Mouse (Mus musculus): ENCODE results near the gene Itgae. TPM values are rescaled to one million over a fixed set of nuclear protein-coding genes. Genes with fewer than 3 reads are reported as not detected.

The Itgae gene
- 1 to 10 TPM in 1 of 2 experiments, under 1 TPM in 1; 0.33 to 1.1 TPM for total RNA-seq (2021)
- long read RNA-seq, experiment 1, partial matches to known transcripts: 0 of 1 reads
- long read RNA-seq, experiment 1, other reads (novel, unspliced or antisense): 1 of 1 reads
- long read RNA-seq, experiment 2, partial matches to known transcripts: 2 of 4 reads
- long read RNA-seq, experiment 2, other reads (novel, unspliced or antisense): 2 of 4 reads

- DNase-seq (ENCODE audit: low spot score in 2 of 2): no peak
Measured at GRCm38 (mm10) chr11:73090283-73090682, at the start of gene Itgae. TSS of gene Itgae (plus strand) at chr11:73090583.

DNA sequence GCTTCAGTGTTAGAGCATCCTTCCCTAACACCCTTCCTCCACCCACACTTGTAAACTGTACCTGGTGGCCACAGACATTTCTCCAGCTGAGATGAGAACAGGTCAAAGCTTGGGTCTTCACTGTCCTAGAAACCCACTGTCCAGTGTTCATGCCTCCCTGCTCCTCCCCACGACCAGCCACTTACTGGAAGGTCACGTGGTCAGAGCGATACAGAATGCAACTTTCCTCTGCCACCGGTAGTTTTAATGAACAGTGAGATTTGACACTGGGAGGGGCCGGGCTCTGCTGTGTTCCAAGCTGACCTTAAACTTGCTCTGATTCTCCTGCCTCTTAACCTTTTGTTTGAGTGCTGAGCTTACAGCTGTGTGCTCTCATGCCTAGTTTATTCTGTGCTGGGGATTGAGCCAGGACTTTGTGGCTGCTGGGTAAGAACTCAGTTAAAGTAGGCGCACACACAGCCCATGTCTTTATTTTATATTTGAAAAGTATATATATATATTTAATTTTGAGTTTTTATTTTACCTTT is 46.1 kb upstream of the Itgae start:
- no peak for DNase-seq (ENCODE audit: low spot score in 2 of 2)

DNA sequence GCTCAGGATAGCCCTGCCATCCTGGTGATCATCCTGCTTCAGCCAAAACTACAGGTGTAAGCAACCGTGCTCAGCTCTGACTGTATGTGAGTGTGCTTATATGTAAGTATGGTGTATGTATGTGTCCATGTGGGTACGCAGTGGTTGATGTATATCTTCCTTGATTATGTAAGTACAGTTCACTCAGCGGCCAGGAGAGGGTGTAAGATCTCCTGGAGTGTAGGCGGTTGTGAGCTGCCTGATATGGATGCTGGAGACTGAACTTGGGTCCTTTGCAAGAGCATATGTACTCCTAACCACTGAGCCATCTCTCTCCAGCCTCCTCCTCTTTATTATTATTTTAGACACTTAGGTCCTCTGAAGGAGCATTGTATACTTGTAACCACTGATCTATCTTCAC is 45.6 kb upstream of the Itgae start:
- no peak for DNase-seq (ENCODE audit: low spot score in 2 of 2)

DNA sequence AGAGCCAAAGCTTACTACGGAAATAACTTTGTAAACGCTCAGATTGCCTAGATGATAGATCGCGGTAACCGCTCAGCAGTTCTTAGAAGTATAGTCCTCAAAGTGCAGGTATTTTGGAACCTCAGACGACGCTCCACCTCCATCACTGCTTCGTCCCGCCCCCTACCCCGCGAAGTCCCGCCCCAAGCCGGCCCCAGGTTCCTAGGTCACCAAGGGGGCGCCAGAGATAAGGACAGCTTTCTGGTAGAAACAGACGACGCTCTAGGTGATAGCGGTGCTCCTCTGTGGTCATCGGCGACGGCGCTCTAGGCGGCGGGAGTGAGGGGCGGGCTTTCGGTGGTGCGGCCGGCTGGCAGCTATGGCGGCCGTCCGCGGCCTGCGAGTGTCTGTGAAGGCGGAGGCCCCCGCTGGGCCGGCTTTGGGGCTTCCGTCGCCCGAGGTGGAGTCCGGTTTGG is 42.8 kb upstream of the Itgae start, which contains the start of gene Ncbp3:
Gene Ncbp3, plus strand, starts transcription at position 242 of the 455 bp plus-strand sequence.
- peak; percentile 90 to 95 for DNase-seq (ENCODE audit: low spot score in 2 of 2)

DNA sequence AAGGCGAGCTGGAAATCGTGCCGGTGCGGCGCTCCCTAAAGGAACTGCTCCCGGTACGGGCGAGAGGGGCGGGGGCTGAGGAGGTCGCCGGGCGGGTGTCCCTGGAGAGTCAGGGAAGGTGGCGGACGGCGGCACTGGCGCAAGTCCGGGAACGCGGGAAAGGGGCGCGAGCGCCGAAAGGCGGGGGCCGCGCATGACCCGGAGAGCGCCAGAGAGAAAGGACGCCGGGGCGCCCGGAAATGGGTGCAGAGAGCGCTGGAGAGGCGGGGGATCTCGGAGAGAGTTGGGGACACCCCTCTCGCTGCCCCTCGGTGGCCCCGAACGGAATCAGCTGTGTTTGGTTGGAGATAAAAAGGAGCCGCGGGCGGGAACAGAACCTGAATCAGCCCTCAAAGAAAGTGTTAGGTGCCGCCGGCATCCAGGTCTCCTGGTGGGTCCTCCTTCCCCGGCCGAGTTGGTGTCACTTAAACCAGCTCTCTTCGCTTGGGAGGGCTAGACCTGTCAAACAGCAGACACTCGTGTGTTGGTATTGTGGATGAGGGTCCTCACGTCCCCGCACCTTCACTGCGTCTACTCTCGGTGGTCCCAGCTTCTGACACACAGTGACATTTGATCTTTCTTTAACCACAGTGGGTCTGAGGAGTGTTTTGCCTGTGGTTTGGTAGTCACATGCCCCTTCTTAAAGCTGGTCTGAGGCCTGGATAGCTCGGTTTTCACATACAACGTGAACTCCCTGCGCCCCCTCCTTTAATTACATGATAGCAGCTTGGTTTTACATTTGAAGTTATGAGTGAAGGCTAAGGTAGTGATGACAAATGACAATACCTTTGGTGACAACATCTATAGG is 42.1 kb upstream of the Itgae start:
- DNase-seq (ENCODE audit: low spot score in 2 of 2): no peak

DNA sequence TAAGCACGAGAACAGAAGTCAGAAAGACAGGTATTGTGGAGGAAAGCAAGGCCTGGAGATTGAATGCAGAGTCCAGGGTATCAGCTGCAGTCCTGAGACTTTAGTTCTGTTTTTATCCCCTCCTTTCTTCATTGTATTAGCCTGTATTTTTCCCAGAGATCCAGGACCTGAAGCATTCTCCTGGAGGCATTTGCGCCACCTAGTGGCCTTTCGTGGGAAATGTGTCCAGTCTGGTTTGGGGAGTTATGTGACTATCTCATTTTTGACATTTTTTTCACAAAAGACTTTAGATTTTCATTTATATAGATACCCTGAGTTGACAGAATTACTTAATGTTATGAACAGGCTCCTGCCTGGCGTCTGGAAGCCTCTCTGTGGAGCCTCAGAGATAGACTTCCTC is 41.0 kb upstream of the Itgae start:
- peak; percentile 74 to 80 for DNase-seq (ENCODE audit: low spot score in 2 of 2)

DNA sequence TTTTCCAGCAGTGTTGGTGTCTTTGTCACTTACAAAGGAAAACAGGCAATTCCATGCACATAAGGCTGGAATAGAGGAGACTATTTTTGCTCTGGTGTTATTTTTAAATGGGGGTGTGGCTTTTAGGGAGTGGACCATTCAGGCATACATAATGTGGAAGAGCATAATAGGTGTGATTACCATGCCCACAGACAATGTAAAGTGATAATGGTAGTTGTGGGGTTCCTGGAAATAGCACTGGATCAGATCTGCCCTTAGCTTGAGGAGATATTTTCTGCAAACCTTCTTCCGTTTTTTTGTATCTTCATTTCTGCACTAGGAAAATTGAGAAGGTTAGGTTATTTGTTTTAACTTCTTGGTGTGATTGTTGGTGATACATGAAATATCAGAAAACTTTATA is 37.6 kb upstream of the Itgae start:
- DNase-seq (ENCODE audit: low spot score in 2 of 2): no peak

DNA sequence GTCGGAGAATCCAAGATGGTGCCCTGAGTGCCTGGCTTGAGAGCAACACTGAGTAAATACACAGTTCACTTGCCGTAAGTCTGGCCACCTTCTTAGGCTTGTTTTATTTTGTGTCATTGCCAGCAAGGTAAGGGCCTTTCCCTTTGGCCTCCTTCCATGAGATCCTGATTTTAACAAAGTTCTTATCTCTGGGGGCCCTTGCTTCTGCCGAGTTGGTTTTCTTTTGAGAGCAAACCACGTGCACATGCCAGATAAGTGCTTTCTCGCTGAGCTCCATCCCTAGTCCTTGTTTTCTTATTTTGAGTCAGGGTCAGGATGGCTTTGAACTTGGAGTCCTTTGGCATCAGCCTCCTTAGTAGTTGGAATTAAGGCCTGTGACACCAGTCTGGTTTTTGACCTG is 32.7 kb upstream of the Itgae start:
- DNase-seq (ENCODE audit: low spot score in 2 of 2): no peak

DNA sequence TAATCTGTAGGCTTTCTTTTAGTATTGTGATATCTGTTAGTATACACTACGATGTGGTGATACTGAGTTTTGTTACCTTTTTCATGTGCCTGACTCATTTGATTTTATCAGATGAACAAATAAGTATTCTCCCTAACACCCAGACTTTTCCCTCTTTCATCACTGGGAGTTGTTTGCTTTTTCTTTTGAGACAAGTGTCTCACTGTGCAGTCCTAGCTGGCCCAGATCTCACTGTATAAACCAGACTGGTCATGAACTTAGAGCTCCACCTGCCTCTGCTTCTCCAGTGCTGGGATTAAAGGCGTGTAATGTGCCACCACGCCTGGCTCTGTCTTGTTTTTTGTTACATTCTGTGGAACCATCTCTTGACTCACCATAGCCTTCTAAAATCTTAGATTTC is 30.8 kb upstream of the Itgae start:
- no peak for DNase-seq (ENCODE audit: low spot score in 2 of 2)

DNA sequence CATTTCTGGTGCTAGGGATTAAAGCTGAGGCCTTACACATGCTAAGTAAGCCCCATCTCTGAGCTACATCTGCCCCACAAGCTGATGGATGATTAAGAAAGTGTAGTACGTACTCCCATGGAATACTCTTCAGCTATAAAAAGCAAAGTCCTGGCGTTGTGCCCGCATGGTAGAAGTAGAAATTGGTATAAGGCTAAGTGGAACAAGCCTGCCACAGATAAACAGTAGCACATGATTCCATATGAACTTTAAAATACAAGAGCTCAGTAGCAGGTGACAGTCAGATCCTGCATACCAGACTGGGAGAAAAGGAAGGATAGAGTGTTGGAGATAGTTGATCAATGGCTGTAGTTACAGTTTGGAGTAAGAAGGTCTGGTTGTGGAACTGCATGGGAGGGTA is 29.0 kb upstream of the Itgae start:
- DNase-seq (ENCODE audit: low spot score in 2 of 2): no peak

- peak in 1 of 2 experiments; percentile 31 for DNase-seq (ENCODE audit: low spot score in 2 of 2)
Measured at GRCm38 (mm10) chr11:73071839-73072238, 18.5 kb upstream of the Itgae start.

DNA sequence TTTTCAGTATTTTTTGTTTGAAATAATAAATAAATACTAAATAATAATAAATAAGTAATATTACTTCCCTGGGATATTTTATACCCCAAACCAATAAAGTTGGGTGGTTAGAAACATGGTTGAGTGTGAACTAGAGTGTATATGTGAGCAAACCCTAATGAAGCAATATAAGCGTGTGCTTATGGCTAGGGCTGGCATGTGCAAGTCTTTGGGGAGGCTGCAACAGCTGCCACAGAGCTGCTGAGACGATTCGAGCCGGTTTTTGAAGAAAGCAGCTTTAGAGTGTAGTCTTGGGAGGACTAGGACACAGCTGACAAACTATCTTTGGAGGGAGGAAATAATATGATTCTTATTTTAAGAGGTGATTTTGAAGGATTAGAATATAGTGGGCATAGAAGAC is 14.1 kb upstream of the Itgae start:
- no peak for DNase-seq (ENCODE audit: low spot score in 2 of 2)

GRCm38 (mm10) chr11:73076733-73077132 is 13.7 kb upstream of the Itgae start:
- no peak for DNase-seq (ENCODE audit: low spot score in 2 of 2)

GRCm38 (mm10) chr11:73077211-73077720 is 13.1 kb upstream of the Itgae start:
- DNase-seq (ENCODE audit: low spot score in 2 of 2): no peak

GRCm38 (mm10) chr11:73078615-73079014 is 11.8 kb upstream of the Itgae start:
- DNase-seq (ENCODE audit: low spot score in 2 of 2): no peak

GRCm38 (mm10) chr11:73080306-73080705 is 10.1 kb upstream of the Itgae start:
- DNase-seq (ENCODE audit: low spot score in 2 of 2): no peak

DNA sequence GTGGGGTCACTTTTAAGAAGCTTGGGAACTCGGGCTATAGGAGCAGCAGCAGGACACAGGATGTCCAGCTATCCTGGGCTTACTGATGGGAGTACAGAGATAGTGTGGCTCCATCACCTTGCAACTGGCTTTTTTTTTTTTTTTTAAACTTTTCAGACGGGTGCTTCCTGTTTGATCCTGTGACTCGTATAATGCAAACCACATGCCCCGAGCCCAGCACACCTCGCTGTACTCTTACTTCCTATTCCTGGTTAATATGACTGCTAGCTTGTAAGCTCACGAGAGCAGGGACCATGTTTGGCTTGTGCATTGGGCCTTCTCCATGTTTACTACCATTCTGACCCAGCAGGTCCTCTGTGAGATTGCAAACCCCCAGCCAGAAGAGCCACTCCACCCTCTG is 6.1 kb upstream of the Itgae start:
- no peak for DNase-seq (ENCODE audit: low spot score in 2 of 2)

GRCm38 (mm10) chr11:73084804-73085231 is 5.6 kb upstream of the Itgae start:
- no peak for DNase-seq (ENCODE audit: low spot score in 2 of 2)

GRCm38 (mm10) chr11:73085391-73085790 is 5.0 kb upstream of the Itgae start:
- DNase-seq (ENCODE audit: low spot score in 2 of 2): no peak

- DNase-seq (ENCODE audit: low spot score in 2 of 2): no peak
Measured at GRCm38 (mm10) chr11:73087700-73088480, 2.5 kb upstream of the Itgae start.

- no peak for DNase-seq (ENCODE audit: low spot score in 2 of 2)
Measured at GRCm38 (mm10) chr11:73090826-73091225, 443 bp downstream of the Itgae start.

Data from adrenal gland, adult 18-20 months (tissue).